Mouse (Mus musculus) intestine, embryonic 16.5 days (tissue): ENCODE results near the gene Cbfb. TPM values are rescaled to one million over a fixed set of nuclear protein-coding genes. Genes with fewer than 3 reads are reported as not detected.
A peak's percentile ranks its signal among the peaks of the same experiment; 100 is the strongest.
"Not testable (repeated sequence)": the region's sequence is repeated elsewhere in the genome, so short reads cannot be mapped to it uniquely, and the experiment has no call there.

ENCODE experiments used
- ATAC-seq: fragments of 200-750 bp; cut with Nextera tagmentation; 2 replicates; pipeline ENCODE4 v1.8.0; 2017; ENCODE audit warnings: moderate TSS enrichment, moderate library complexity
- H3K27ac ChIP-seq: fragments of 300-500 bp; sonication (generic); 2 replicates; pipeline ENCODE4 v1.5.1; 2014; ENCODE audit warnings: mild to moderate bottlenecking, low read length
- H3K27me3 ChIP-seq: fragments of 300-500 bp; sonication (generic); replicated peaks from 2 replicates; pipeline ENCODE4 v1.6.1; 2014; ENCODE audit warnings: low read length, control low read depth, mixed read lengths; ENCODE audit not compliant: control insufficient read depth, insufficient read depth
- H3K36me3 ChIP-seq: fragments of 300-500 bp; sonication (generic); 2 replicates; pipeline ENCODE4 v1.6.1; 2014; ENCODE audit warnings: low read length, control low read depth; ENCODE audit not compliant: control insufficient read depth, insufficient read depth
- H3K4me1 ChIP-seq: fragments of 300-500 bp; sonication (generic); 2 replicates; pipeline ENCODE4 v1.6.1; 2014; ENCODE audit warnings: low read length, control low read depth, mixed read lengths; ENCODE audit not compliant: control insufficient read depth, insufficient read depth
- H3K4me2 ChIP-seq: fragments of 300-500 bp; sonication (generic); 2 replicates; pipeline ENCODE4 v1.6.1; 2014; ENCODE audit warnings: low read depth, low read length, control low read depth
- H3K4me3 ChIP-seq: fragments of 300-500 bp; sonication (generic); 2 replicates; pipeline ENCODE4 v1.5.1; 2014; ENCODE audit warnings: mild to moderate bottlenecking, low read length
- H3K9ac ChIP-seq: fragments of 300-500 bp; sonication (generic); 2 replicates; pipeline ENCODE4 v1.6.1; 2014; ENCODE audit warnings: low read depth, low read length
- H3K9me3 ChIP-seq: fragments of 300-500 bp; sonication (generic); 2 replicates; pipeline ENCODE4 v1.6.1; 2016; ENCODE audit warnings: low read length, control low read depth; ENCODE audit not compliant: control insufficient read depth
- WGBS: fragments of 180-500 bp; shearing (Covaris S2); extraction: QIAGEN DNeasy Blood & Tissue Kit; methylation state at CpG from one replicate; pipeline ENCODE4 v1.1.7; 2014; 5-methylcytosine and 5-hydroxymethylcytosine counted together
- polyA plus RNA-seq: library from polyadenylated mRNA; unstranded; fragments of >200 nt; fragmentation: Nextera tagmentation; extraction: Ambion mirVana; gene quantifications from 2 replicates; pipeline ENCODE4 v1.2.1, GENCODE M21; 2015

Gene Cbfb
- polyA plus RNA-seq, 1 experiment from 2014 or later = 28.2 TPM

GRCm38 (mm10) chr8:105232321-105232693 lies 61.8 kb downstream of the Cbfb start:
- ATAC-seq, H3K4me3 ChIP-seq, H3K27me3 ChIP-seq, H3K9ac ChIP-seq, H3K4me2 ChIP-seq, H3K36me3 ChIP-seq, H3K4me1 ChIP-seq, H3K9me3 ChIP-seq, H3K27ac ChIP-seq: not testable (repeated sequence)
- 90% methylated on average over 4 of the region's 4 CpGs for WGBS

- Histone ChIP-seq H3K4me2 (no peak overlapping the region), H3K4me3 (no peak overlapping the region), H3K27me3 (no peaks in the 10 kb centered on the region), H3K36me3 (peaks cover 8% of the 10 kb centered on the region; the same call in 1 of the 2 replicates), H3K27ac (no peak overlapping the region; the same call in 1 of the 2 replicates), H3K4me1 (peaks cover 5% of the 10 kb centered on the region; the same call in 1 of the 2 replicates), H3K9me3 (no peaks in the 10 kb centered on the region), H3K9ac (no peak overlapping the region)
- ATAC-seq = no peak
- 24% methylated on average over 1 of the region's 1 CpGs for WGBS
These were observed 62.9 kb downstream of the Cbfb start for GRCm38 (mm10) chr8:105233126-105233935.

- 67% methylated on average over 1 of the region's 1 CpGs for WGBS
- Histone ChIP-seq H3K27ac (no peak overlapping the region), H3K4me1 (peaks cover 5% of the 10 kb centered on the region; the same call in 1 of the 2 replicates), H3K36me3 (peaks cover 15% of the 10 kb centered on the region), H3K27me3 (no peaks in the 10 kb centered on the region), H3K9me3 (no peaks in the 10 kb centered on the region), H3K4me2 (no peak overlapping the region), H3K4me3 (no peak overlapping the region), H3K9ac (no peak overlapping the region)
- ATAC-seq = no peak
These were observed 64.7 kb downstream of the Cbfb start for GRCm38 (mm10) chr8:105235206-105235605.

GRCm38 (mm10) chr8:105237442-105238142 lies 67.1 kb downstream of the Cbfb start:
- peaks cover 5% of the 10 kb centered on the region; the same call in 1 of the 2 replicates for H3K4me1 ChIP-seq
- no peaks in the 10 kb centered on the region for H3K9me3 ChIP-seq
- ATAC-seq = no peak
- WGBS = 87% methylated on average over 14 of the region's 14 CpGs
- H3K27ac ChIP-seq = no peak overlapping the region
- no peak overlapping the region for H3K4me3 ChIP-seq
- H3K4me2 ChIP-seq = no peak overlapping the region
- peaks cover 19% of the 10 kb centered on the region for H3K36me3 ChIP-seq
- no peaks in the 10 kb centered on the region for H3K27me3 ChIP-seq
- no peak overlapping the region for H3K9ac ChIP-seq

GRCm38 (mm10) chr8:105241016-105241415 lies 70.5 kb downstream of the Cbfb start:
- no peaks in the 10 kb centered on the region for H3K9me3 ChIP-seq
- WGBS = 93% methylated on average over 7 of the region's 7 CpGs

GRCm38 (mm10) chr8:105251954-105252353 lies 81.5 kb downstream of the Cbfb start:
- Histone ChIP-seq H3K9ac (no peak overlapping the region), H3K9me3 (no peaks in the 10 kb centered on the region), H3K4me1 (peaks cover 16% of the 10 kb centered on the region), H3K36me3 (peaks cover 4% of the 10 kb centered on the region; the same call in 1 of the 2 replicates), H3K4me3 (no peak overlapping the region), H3K4me2 (no peak overlapping the region), H3K27me3 (no peaks in the 10 kb centered on the region), H3K27ac (no peak overlapping the region)
- WGBS = 90% methylated on average over 6 of the region's 6 CpGs
- no peak for ATAC-seq

More at GRCm38 (mm10) chr8:105241016-105241415, 70.5 kb downstream of the Cbfb start:
- no peak overlapping the region for H3K4me3 ChIP-seq
- no peak overlapping the region for H3K27ac ChIP-seq
- H3K36me3 ChIP-seq = peaks cover 20% of the 10 kb centered on the region
- no peak overlapping the region for H3K4me2 ChIP-seq
- ATAC-seq = no peak
- H3K27me3 ChIP-seq = no peaks in the 10 kb centered on the region
- no peak overlapping the region for H3K9ac ChIP-seq
- H3K4me1 ChIP-seq = no peaks in the 10 kb centered on the region

GRCm38 (mm10) chr8:105252680-105253537 lies 82.4 kb downstream of the Cbfb start:
- ATAC-seq = no peak
- H3K4me1 ChIP-seq = peaks cover 16% of the 10 kb centered on the region
- 80% methylated on average over 10 of the region's 10 CpGs for WGBS
- no peaks in the 10 kb centered on the region for H3K27me3 ChIP-seq
- H3K9me3 ChIP-seq = no peaks in the 10 kb centered on the region
- no peak overlapping the region for H3K27ac ChIP-seq
- H3K4me2 ChIP-seq = no peak overlapping the region
- no peak overlapping the region for H3K4me3 ChIP-seq
- H3K9ac ChIP-seq = no peak overlapping the region
- H3K36me3 ChIP-seq = peaks cover 4% of the 10 kb centered on the region; the same call in 1 of the 2 replicates

GRCm38 (mm10) chr8:105253766-105254151 lies 83.3 kb downstream of the Cbfb start:
- Histone ChIP-seq H3K4me3 (peak overlapping the region; percentile 71), H3K4me1 (peaks cover 17% of the 10 kb centered on the region), H3K36me3 (peaks cover 4% of the 10 kb centered on the region; the same call in 1 of the 2 replicates), H3K27ac (0 out of 2 replicates have a peak overlapping the region, but pooled peaks have one; percentile 10), H3K4me2 (peak overlapping the region; percentile 98), H3K9ac (peak overlapping the region; percentile 83; the same call in 1 of the 2 replicates), H3K27me3 (peaks cover 4% of the 10 kb centered on the region; the same call in 1 of the 2 replicates), H3K9me3 (no peaks in the 10 kb centered on the region)
- ATAC-seq = 0 out of 2 replicates have a peak, but pooled peaks have one; percentile 8
- WGBS = 38% methylated on average over 20 of the region's 20 CpGs
